Mouse (Mus musculus): ENCODE data around the gene Myh3.

DNA sequence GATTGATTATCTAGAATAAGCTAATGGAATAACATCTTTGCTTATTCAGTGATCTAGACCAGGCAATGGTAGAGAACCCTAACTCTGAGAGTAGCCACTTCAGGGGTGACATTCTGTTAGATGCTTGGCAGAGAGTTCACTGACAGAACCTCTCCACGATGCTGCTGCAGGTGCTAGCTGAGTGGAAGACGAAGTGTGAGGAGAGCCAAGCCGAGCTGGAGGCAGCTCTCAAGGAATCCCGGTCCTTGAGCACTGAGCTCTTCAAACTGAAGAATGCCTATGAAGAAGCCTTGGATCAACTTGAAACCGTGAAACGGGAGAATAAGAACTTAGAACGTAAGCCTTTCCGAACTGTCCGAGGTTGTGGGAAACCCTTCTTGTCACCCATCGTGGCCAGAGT is 19.6 kb downstream of the Myh3 start:
- TF ChIP-seq POLR2A (IDR thresholded peaks at IDR 0.05; ENCODE audit: borderline replicate concordance, insufficient read depth, low read length) = no peak
- no peak for TF ChIP-seq CTCF (IDR thresholded peaks at IDR 0.05; ENCODE audit: borderline replicate concordance, insufficient read depth, low read depth, low read length)

Data from cerebellum, adult 2 months (tissue).